Mouse (Mus musculus) WW6 (cell line): ENCODE results near the gene Acap2.

Experiments
- DNase-seq: peaks from one replicate; pipeline ENCODE4 v3.0.0-alpha.2; 2013; ENCODE audit warnings: low read depth, low spot score

The Acap2 gene

GRCm38 (mm10) chr16:31081125-31081664, 119.8 kb downstream of the Acap2 start, which contains the start of gene Xxylt1:
TSS of gene Xxylt1 (minus strand) at chr16:31081432.
- peak; percentile 72 for DNase-seq

- no peak for DNase-seq
Measured at GRCm38 (mm10) chr16:31080573-31081051, 120.4 kb downstream of the Acap2 start.

DNA sequence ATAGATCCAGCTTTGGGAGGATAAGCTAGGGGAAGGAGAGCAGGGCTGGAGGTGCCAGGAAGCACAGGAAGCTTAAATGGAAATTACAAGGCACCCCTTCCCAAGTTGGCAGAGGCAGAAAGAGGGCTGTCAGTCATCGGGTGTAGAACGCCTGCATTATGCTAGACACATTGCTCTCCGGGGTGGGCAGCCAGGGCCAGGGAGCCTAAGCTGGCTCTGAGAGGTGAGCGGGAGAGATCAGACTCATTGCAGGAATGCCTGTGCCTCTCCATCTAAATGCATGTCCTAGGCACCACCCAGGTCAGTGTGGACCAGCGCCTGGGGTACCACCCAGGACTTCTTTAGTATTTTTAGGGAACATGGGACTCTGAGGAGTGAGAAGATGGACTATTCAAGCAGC, 123.6 kb downstream of the Acap2 start:
- DNase-seq: no peak

- DNase-seq: no peak
Measured at GRCm38 (mm10) chr16:31076436-31076835, 124.6 kb downstream of the Acap2 start.

DNA sequence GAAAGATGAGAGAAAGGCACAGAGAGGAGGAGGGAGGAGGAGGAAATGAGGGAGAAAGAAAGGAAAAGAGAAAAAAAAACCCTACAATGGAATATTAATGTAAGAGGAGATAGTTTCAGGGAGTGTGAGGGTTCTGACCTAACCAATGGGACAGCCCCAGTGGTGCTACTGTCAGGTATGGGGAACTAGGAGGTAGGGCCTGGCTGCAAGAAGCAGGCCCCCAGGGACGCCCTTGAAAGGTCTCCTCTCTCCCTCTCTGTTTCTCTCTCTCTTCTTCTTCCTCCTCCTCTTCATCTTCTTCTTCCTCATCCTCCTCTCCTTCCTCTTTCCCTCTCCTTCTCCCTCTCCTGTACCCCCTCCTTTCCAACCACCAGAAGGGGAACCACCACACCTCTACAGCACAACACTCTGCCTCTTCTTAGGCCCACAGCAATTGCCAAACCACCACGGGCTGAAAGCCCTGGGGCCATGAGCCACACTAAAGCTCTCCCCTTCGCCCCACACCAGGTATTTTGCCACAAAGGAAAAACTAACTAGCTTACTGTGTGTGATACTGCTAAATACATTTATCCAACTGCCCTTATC, 126.6 kb downstream of the Acap2 start:
- DNase-seq: no peak

DNA sequence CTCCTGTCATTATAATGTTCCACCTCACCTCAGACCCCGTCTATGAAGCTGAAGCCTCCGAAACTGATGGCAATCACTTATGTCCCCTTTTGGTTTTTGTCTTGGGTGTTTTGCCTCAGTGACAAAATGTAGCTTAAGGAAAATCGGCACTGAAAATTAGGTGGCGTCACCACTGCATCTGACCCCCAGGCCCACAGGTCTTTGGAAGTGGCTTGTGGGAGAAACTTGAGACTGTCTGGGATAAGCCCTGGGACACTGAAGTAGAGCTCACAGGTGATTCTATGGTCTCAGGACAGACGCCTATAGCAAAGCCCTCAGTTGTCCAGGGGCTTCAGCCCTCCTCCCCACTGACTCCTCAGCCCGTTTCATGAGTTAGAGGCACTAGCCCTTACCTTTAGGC, 129.3 kb downstream of the Acap2 start:
- DNase-seq: no peak

- peak; percentile 81 for DNase-seq
Measured at GRCm38 (mm10) chr16:31070358-31071133, 130.5 kb downstream of the Acap2 start.

DNA sequence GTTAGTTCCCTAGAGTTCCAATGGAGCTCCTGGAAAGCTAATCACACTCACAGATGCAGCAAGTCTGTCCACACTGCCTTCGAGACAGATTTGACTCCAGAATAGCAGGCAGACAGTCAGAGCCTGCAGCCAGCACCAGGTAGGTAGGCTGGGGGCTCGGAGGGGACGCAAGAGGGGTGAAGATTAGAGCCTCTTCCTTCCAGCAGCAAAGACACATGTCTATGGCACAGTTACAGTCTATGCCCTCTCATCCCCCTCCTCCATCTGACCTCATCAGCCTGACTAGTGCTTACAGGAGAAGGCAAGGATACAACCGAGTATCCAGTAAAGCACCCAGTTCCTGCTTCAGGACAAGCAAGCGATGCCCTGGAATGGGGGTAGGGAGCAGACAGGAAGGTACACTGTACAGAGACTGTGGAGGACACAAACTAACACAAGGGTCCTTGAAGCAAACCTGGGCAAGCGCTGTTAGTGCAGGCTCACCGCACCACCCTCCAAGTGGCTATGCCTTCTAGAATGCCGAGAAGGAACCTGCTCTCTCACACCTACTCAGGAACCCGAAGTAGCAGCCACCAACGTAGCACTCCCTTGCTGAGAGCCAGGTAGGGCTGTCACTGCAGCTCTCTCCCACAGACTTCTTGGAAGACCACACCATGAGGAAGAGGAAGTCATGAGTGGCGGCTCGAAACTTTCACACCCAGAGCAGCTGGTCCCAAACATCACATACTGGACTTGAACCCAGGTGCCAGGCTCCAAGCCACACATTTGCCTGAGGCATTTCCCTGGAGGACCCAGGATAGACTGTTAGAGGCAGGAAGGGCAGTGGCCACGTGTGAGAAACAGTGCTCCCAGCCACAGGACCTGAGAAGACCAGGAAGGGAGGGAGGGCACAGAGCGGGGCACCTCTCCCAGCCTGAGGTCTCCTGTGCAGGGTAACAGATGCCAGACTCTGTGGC, 131.6 kb downstream of the Acap2 start:
- DNase-seq: no peak

DNA sequence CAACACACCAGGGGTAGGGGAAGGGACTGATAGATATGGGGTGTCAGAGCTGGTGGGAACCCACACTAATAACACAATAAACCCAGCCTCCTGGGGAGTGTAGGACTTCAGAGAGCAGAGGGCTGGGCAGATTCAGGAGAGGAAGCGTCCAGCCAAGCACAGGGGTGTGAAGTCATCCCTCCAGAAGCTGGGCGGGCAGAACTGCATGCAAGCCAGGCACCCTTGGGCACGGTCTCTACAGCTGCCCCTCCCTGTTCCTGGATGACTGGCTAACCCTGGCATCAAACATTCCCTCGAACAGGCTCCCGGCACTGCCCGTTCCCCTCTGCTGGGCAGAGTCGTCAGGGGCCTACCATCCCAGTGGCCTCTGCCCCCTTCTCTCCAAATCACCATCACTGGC, 132.8 kb downstream of the Acap2 start:
- no peak for DNase-seq

GRCm38 (mm10) chr16:31066344-31067098, 134.5 kb downstream of the Acap2 start:
- no peak for DNase-seq

- DNase-seq: no peak
Measured at GRCm38 (mm10) chr16:31064782-31065181, 136.3 kb downstream of the Acap2 start.

GRCm38 (mm10) chr16:31062918-31063317, 138.1 kb downstream of the Acap2 start:
- no peak for DNase-seq

DNA sequence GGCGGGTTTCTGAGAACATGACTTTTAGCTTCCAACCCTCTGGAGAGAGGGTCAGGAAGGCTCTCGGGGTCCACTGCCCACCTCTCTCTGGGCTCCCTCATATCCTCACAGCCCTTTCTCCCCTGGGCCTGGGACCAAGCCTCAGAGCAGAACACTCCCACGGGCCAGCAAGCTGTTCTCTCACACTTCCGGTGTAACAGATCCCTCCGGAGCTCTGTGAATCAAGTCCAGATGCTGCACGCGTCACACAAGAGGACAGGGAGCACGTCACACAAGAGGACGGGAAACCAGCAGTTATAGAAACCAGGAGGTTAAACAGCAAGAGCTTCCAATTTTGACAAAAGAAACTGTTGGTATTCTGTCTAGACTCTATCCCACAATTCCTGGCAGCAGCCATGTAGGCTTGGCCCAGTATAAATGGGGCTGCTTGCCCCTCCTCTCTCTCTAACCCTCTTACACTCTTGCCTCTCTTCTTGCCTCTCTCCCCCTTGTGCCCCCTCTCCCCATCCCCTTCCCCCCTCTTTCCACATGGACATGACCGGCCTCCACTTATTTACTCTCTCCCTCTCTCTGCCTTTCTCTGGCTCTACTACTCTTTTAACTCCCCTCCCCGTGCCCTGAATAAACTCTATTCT, 139.7 kb downstream of the Acap2 start:
- no peak for DNase-seq

DNA sequence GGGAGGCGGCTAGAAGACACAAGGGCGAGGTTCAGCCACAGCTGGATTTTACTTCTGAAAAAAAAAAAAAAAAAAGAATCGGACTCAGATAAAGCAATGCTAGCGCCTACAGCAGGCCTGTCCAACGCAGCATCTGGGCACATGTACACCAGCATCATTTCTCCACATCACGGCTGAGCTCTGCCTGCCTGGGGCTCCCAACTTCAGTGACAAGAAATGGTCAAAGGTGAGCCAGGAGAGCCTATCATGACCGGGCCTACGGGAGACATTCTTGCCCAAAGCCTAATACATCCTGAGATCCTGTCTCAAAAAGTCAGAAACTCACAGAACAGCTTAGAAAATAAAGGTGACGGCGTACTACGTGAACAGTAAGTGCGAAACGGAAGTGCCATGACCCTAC, 140.3 kb downstream of the Acap2 start:
- DNase-seq: no peak

DNA sequence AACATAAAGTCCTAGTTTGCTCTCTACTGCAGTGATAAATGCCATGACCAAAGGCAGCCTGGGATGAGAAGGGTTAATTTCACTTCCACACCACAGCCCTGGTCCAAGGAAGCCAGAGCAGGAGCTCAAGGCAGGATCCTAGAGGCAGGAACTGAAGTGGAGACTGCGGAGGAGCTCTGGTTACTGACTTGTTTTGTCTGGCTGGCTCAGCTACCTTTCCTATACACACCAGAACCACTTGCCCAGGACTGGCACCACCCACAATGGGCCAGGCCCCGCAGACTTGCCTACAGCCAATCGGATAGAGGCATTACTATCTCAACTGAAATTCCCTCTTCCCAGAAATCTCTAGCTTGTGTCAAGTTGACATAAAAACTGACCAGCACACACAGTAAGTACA, 140.8 kb downstream of the Acap2 start:
- no peak for DNase-seq

DNA sequence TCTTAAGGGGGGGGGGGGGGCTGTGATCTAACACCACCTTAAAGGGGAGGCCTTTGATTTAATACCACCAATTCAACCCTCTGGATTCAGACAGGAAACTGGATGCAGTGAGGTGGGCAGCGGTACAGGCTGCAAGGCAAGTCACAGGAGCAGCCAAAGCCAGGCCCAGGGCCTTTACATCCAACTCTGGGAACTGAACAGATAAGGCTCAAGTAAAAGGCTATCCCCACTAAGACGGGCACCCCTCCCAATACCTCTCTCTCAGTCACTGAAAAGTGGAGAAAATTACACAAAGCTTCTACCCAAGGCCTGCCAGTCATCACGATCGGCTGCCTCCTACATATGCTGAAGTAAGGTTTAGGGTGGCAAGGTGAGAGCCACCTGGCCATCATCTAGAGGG, 141.3 kb downstream of the Acap2 start:
- no peak for DNase-seq

DNA sequence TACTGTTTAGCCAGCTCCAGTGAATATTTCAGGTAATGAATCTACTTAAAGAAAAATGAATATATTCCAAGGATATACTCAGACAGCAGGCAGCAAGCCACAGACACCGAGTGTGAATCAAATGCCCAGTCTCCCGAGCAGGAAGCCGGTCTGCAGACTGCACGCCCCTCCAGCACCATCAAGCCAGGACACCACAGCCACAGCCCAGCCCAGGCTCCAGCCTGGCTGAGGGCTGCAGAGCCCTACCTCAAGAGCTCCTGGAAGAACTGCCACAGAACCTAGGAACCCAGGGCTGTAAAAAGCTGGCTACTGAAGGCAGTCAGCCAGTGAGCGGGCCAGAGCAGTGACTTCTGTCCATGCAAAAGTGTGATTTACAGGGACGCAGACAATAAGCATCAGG, 148.2 kb downstream of the Acap2 start:
- DNase-seq: no peak

DNA sequence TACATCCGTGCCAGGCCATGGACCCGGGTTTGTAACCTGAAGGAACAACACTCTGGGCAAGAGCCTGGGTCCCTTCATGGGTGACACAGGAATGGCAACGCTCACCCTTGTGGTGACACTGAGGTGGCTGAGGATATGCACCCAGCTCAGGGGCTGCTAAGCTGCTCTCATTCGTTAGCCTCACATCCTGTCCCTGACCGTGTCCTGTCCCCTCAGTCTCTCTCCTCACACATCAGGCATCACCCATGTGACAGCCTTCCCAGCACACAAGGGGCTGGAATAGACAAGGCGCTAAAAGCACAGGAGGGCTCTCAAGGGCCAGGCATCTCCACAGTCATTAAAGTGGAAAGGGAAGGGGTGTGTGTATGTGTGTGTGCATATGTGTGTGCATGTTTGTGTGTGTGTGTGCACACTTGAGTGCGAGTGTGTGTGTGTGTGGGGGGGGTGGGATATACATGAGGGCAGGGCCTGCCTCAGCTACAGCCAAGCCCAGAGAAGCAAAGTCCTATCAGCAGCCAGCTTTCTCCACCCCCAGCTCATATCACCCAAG, 148.8 kb downstream of the Acap2 start:
- DNase-seq: no peak

GRCm38 (mm10) chr16:31050701-31051100, 150.3 kb downstream of the Acap2 start:
- no peak for DNase-seq

DNA sequence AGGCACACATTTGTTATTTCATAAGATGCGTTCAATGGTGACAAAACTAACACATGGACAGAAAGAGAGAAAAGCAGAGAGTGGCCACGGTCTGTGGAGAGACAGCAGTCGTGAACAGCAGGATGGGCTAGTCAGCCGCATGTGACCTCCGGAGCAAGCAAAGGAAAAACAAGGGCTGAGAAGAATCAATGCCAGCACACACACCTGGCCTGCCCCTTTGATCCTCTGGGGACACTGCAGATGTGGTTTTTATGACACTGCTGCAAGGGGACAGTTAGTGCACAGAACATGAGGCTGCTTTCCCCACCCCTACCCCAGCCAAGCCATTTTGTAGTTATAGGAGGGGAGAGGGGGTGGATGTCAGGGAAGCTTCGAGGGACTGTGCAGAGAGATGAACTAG, 152.9 kb downstream of the Acap2 start:
- DNase-seq: no peak
